7 mouse cellular contexts compared by ENCODE assay signal in genomic region chr11:31550747-31551613, GRCm38 (mm10).
DNase-seq lines count a peak whose midpoint lies in the region.

No protein-coding gene starts in this region.

- peak; percentile 47 for DNase-seq in adipocyte (ENCODE audit: low spot score)
- DNase-seq in cerebellum, adult 9-10 months, result peak; percentile 4
- peak; percentile 79 for DNase-seq in heart, adult 8-10 months (ENCODE audit: low spot score)
- DNase-seq in kidney, postnatal 25 days, result peak; percentile 51 to 64
- peak; percentile 52 for DNase-seq in testis, postnatal 10 days (ENCODE audit: low spot score)
- no peak for DNase-seq in right cerebral cortex, postnatal 4 days
- no peak for DNase-seq in ovary, postnatal 36 days (ENCODE audit: low spot score)

Comparison
In these comparisons a context has a peak if more than half of its experiments do, and no peak if none do; other contexts are left out.
1. DNase-seq: peak in adipocyte (single experiment), cerebellum, adult 9-10 months (single experiment), heart, adult 8-10 months (single experiment), kidney, postnatal 25 days (2 of 2) and testis, postnatal 10 days (single experiment); none in right cerebral cortex, postnatal 4 days (single experiment) and ovary, postnatal 36 days (single experiment).